Mouse (Mus musculus): ENCODE measurements around the gene Galk1. TPM values are rescaled to one million over a fixed set of nuclear protein-coding genes. Genes with fewer than 3 reads are reported as not detected.

Galk1 gene
- total RNA-seq, 2 experiments from 2014 or later, result 36.2 to 37.9 TPM

DNA sequence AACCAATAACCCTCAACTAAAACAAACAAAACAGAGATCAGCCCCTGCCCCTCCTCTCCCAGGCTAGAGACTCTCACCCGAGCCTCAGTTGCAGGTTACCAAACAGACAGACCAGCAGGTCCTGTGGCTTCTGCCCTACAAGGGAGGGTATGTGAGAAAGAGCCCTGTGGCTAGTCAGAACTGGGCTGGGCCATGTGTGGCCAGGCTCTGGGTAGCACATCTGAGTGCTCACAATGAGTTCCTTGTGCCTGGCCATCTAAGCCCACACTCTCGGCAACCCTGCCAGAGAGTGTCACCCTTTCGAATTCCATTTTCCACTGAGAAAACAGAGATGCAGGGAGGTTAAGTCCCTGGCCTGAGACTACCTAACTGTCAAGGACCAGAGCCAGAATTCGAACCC, 20.4 kb downstream of the Galk1 start:
- intact Hi-C loops (cut with DNase I), result no loop called here
- no peak for DNase-seq

GRCm38 (mm10) chr11:115989686-115990085, 22.8 kb downstream of the Galk1 start:
- intact Hi-C loops (cut with DNase I), result no loop called here
- no peak for DNase-seq

DNA sequence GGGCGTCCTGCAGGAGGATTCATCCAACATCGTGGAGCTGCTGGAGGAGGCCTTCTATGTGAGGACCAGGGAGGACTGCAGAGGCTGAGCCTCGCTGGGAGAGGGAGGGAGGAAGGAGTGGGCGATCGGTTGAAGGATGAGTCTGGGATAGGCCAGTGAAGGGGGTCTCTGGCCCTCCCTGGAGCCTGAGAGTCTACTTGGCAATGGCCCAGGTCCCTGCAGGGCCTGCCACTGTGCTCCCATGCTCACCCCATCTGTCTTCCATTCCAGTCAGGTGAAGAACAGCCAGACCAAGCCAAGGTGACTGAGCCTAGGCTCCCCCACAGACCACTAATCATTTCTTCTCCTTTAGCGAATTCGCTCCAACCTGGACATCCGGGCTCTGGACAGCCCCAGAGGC, 29.2 kb downstream of the Galk1 start:
- intact Hi-C loops (cut with DNase I), result no loop called here
- DNase-seq, result no peak

DNA sequence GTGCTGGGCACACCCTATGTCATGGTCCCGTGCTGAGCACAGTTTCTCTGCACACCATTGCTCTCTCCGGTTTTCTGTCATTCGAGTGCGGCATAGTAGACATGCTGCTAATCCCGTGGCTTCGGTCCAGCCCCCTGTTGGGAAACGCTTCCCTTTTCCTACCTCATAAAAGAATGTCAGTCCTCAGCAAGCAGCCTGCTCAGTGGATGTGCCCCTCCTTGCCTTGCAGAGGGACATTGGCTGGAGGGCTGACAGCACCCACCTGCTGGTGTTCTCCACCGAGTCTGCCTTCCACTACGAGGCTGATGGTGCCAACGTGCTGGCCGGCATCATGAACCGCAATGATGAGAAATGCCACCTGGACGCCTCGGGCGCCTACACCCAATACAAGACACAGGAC, 30.0 kb downstream of the Galk1 start:
- peak; percentile 43 for DNase-seq
- intact Hi-C loops (cut with DNase I), result no loop called here

- intact Hi-C loops (cut with DNase I), result no loop called here
These were observed 37.0 kb downstream of the Galk1 start for GRCm38 (mm10) chr11:115975544-115975943.

GRCm38 (mm10) chr11:115975083-115975420, 37.5 kb downstream of the Galk1 start:
- intact Hi-C loops (cut with DNase I), result no loop called here
- peak; percentile 61 for DNase-seq

More at GRCm38 (mm10) chr11:115975544-115975943, 37.0 kb downstream of the Galk1 start:
- DNase-seq, result no peak

GRCm38 (mm10) chr11:115974309-115975082, 38.0 kb downstream of the Galk1 start, which contains the start of gene Itgb4:
Itgb4 (plus strand) TSS chr11:115974709.
- DNase-seq, result no peak
- intact Hi-C loops (cut with DNase I), result no loop called here

- intact Hi-C loops (cut with DNase I), result no loop called here
- no peak for DNase-seq
These were observed 41.5 kb downstream of the Galk1 start for GRCm38 (mm10) chr11:115971016-115971415.

- DNase-seq, result no peak
- intact Hi-C loops (cut with DNase I), result no loop called here
These were observed 42.4 kb downstream of the Galk1 start for GRCm38 (mm10) chr11:115970006-115970673.

DNA sequence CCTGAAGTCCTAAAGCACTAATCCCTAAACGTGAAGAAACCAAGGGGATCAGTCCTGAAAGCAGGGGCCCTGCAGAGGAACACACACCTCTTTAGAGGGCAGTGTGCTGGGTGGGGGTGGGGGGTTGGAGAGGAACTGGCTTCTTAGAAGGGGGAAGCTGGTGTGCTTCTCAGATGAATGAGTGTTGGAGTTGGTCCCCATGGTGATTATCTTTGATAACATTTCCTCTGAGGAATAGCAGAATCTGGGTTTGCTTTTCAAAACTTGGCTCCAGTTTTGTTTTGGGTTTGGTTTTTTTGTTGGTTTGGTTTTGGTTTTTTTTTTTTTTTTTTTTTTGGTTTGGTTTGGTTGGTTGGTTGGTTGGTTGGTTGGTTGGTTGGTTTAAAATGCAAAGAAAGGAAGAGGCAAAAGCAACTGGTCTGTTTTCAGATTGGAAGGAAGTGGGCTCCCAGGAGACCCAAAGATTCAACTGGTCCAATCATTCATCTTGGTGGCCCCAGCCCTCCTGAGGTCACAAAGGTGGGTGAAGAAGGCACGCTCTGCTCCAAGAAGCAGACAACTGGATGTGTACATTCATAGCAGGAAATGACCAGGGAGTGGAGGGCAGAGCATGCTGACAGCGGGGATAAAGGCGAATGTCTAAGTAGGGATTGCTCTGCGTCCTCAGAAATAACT, 43.7 kb downstream of the Galk1 start:
- no peak for DNase-seq
- intact Hi-C loops (cut with DNase I), result no loop called here

GRCm38 (mm10) chr11:115964977-115965604, 47.4 kb downstream of the Galk1 start:
- intact Hi-C loops (cut with DNase I), result no loop called here
- DNase-seq, result no peak

- intact Hi-C loops (cut with DNase I), result no loop called here
- no peak for DNase-seq
These were observed 49.7 kb downstream of the Galk1 start for GRCm38 (mm10) chr11:115962651-115963412.

GRCm38 (mm10) chr11:115959018-115959417, 53.5 kb downstream of the Galk1 start:
- intact Hi-C loops (cut with DNase I), result no loop called here

More at GRCm38 (mm10) chr11:115959018-115959417, 53.5 kb downstream of the Galk1 start:
- DNase-seq, result no peak

Other genes with a start within 250 kb of the Galk1 start
- gene Tmem94, start 247.3 kb downstream of the Galk1 start, total RNA-seq (2021), result 10 to 100 TPM; 37.3 to 44.1 TPM
- 10 to 100 TPM; 13.4 to 14.5 TPM for gene Caskin2, start 199.1 kb downstream of the Galk1 start, total RNA-seq (2021)
- 10 to 100 TPM; 15.1 to 19.1 TPM for gene Tsen54, start 198.0 kb downstream of the Galk1 start, total RNA-seq (2021)
- gene Llgl2, start 188.7 kb downstream of the Galk1 start, total RNA-seq (2021), result 1 to 10 TPM; 1.1 to 2.4 TPM
- under 1 TPM in 1 of 2 experiments, not detected in 1; 0.28 TPM for gene Myo15b, start 154.3 kb downstream of the Galk1 start, total RNA-seq (2021)
- not detected for gene Smim5, start 112.8 kb downstream of the Galk1 start, total RNA-seq (2021)
- not detected for gene Smim6, start 100.7 kb downstream of the Galk1 start, total RNA-seq (2021)
- 10 to 100 TPM; 51.3 to 67.4 TPM for gene Sap30bp, start 79.4 kb downstream of the Galk1 start, total RNA-seq (2021)
- 10 to 100 TPM; 20.4 to 22.1 TPM for gene Recql5, start 79.2 kb downstream of the Galk1 start, total RNA-seq (2021)
- 1 to 10 TPM; 3.7 to 4.4 TPM for gene Itgb4, start 38.0 kb downstream of the Galk1 start, total RNA-seq (2021)
- gene H3f3b, start 15.2 kb upstream of the Galk1 start, total RNA-seq (2021), result 100 to 1,000 TPM; 510 to 587 TPM
- gene Unk, start 17.6 kb upstream of the Galk1 start, total RNA-seq (2021), result 10 to 100 TPM; 38.8 to 42.9 TPM
- 1 to 10 TPM in 1 of 2 experiments, under 1 TPM in 1; 0.56 to 1.2 TPM for gene Unc13d, start 65.2 kb upstream of the Galk1 start, total RNA-seq (2021)
- 100 to 1,000 TPM; 171 to 176 TPM for gene Wbp2, start 74.3 kb upstream of the Galk1 start, total RNA-seq (2021)
- 1 to 10 TPM; 9.2 to 9.3 TPM for gene Trim47, start 114.5 kb upstream of the Galk1 start, total RNA-seq (2021)
- 1 to 10 TPM; 4.9 to 5.2 TPM for gene Trim65, start 118.4 kb upstream of the Galk1 start, total RNA-seq (2021)
- gene Mrpl38, start 126.1 kb upstream of the Galk1 start, total RNA-seq (2021), result 10 to 100 TPM; 52.2 to 54.0 TPM
- 100 to 1,000 TPM; 126 to 130 TPM for gene Fbf1, start 155.4 kb upstream of the Galk1 start, total RNA-seq (2021)
- 10 to 100 TPM; 39.5 to 39.9 TPM for gene Ten1, start 186.1 kb upstream of the Galk1 start, total RNA-seq (2021)
- 10 to 100 TPM; 96.3 to 98.3 TPM for gene Acox1, start 186.3 kb upstream of the Galk1 start, total RNA-seq (2021)
- gene Evpl, start 225.4 kb upstream of the Galk1 start, total RNA-seq (2021), result under 1 TPM; 0.66 to 0.85 TPM